Mouse (Mus musculus): ENCODE measurements at regions not wholly inside any gene's neighbourhood (a gene's known extent, or its start where the extent isn't known, plus 50 kb on each side); places are given as distances from the start of the nearest gene placed in this dataset.

DNA sequence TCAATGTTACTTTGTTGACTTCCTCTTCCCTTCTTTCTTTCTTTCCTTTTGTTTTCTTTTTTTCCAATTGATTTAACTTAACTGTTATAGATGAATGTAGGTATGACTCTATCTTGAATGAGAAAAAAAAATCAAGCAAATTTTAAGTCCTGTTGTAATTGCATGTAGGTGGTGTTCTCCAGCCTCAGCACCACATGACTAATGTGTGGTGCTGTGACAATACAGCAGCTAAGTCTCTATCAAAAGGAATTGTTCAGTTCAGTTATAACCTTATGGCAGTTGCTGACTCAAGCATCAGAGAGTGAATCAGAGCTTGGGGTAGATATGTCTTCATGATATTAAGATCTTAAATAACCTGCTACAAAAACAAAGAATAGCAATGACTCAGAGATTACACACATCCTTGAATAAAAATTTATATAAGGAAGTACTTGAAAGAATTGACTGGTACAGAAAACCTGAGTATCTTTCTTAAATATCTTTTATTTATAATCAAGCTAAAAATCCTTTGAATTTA, 543.6 kb upstream of the Slitrk1 start:
- TF ChIP-seq SRF (IDR thresholded peaks at IDR 0.05; ENCODE audit: control insufficient read depth, insufficient read length, low read depth), result no peak
- TF ChIP-seq POLR2A (IDR thresholded peaks at IDR 0.05; ENCODE audit: insufficient read length, low read depth), result no peak
- no peak for TF ChIP-seq TCF12 (IDR thresholded peaks at IDR 0.05; ENCODE audit: insufficient read depth, poor library complexity, severe bottlenecking)
- no peak for TF ChIP-seq MYOG (IDR thresholded peaks at IDR 0.05; ENCODE audit: control insufficient read depth in 1 of 3, insufficient read depth in 1 of 3, insufficient read length in 2 of 3, low read depth in 2 of 3)
- peak; percentile 61 for TF ChIP-seq USF1 (IDR thresholded peaks at IDR 0.05; ENCODE audit: low read depth)
